Mouse (Mus musculus): ENCODE measurements around the gene Krtap4-1.

The Krtap4-1 gene

DNA sequence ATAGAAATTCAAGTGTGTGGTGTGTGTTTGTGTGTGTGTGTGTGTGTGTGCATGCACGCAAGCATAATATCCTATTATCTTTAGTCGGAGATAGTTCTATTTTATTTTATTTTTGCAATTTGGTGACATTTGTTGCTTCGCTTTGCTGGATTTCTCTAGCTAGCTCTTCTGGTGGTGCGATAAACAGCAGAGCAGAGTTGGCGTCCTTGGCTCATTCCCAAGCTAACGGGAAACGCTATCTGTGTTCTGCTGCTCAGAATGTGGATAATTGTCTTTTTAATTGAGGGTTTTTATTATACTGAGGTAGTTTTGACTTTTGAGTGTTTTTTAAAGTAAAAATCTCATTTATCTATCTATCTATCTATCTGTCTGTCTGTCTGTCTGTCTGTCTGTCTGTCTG lies 42.9 kb downstream of the Krtap4-1 start:
- no peak for DNase-seq (ENCODE audit: low read depth, low spot score)

DNA sequence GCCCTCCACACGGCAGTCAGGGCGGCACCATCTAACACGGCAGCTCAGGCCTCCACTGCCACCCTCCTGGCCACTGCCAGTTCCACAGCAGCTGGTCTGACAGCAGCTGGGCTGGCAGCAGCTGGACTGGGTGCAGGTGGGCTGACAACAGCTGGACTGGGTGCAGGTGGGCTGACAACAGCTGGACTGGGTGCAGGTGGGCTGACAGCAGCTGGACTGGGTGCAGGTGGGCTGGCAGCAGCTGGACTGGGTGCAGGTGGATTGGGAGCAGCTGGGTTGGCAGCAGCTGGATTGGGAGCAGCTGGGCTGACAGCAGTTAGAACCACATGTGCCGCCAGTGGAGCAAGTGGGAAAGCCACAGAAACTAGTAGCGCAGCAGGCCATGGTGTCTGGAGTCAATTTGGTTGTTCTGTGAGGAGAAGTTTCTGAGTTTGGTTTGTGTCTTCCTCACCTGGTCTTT lies 44.8 kb downstream of the Krtap4-1 start, which contains the start of gene Krtap1-4:
Gene Krtap1-4, minus strand, starts transcription at position 410 of the 460 bp plus-strand sequence.
- no peak for DNase-seq (ENCODE audit: low read depth, low spot score)

DNA sequence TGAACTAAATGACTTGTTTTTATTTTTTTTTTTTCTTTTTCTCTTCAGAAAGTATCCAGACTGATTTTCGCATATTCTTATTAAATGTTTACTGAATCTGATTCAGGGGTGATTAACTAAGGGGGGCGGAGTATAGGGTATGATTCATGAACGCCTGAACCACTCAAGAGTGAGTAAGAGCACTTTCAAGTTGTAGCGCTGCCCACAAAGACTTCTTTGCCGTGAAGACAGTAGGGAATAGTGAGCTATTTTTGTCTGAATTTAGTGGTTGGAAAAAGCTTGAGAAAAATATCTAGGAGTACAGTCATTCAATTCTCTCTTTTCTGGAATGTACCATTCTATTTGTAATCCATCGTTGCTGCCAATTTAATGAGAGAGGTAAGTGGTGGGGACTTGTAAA lies 46.5 kb downstream of the Krtap4-1 start:
- DNase-seq (ENCODE audit: low read depth, low spot score): no peak

DNA sequence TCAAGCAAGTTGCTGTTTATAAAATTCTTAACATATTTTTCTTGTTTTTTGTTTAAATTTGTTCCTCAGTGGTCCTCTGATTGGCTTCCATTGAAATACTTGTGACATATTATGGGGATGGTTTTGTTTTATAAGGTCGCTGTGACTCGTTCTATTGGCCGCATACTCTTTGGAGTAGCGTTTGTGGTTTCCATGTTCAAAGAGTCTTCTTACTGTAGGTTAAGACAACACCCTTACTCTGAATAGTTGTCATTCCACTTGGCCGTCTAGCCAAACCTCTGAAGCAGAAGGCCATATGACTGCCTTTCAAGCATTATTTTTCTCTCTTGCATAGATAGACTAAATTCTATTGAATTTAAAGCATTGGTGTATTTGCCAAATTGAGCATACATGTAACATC lies 47.0 kb downstream of the Krtap4-1 start:
- no peak for DNase-seq (ENCODE audit: low read depth, low spot score)

DNA sequence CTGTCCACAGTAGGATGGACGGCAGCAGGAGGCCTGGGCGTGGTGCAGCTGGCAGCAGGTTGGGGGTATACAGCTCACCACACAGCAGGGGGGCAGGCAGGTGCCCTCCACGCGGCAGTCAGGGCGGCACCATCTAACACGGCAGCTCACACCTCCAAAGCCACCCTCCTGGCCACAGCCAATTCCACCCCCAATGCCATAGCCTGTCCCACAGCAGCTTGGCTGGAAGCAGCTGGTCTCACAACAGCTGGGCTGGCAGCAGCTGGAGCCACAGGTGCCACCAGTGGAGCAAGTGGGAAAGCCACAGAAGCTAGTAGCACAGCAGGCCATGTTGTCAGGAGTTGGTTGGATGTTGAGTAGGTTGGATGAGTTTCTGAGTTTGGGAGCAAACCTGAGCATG lies 47.4 kb downstream of the Krtap4-1 start, which contains the start of gene Krtap1-5:
Gene Krtap1-5, minus strand, starts transcription at position 381 of the 400 bp plus-strand sequence.
- DNase-seq (ENCODE audit: low read depth, low spot score): no peak
